Mouse (Mus musculus) layer of hippocampus, adult 8-10 months (tissue): ENCODE measurements around the gene Tnnc1. TPM values are rescaled to one million over a fixed set of nuclear protein-coding genes. Genes with fewer than 3 reads are reported as not detected.

ENCODE experiments used
- DNase-seq, 2 experiments: peaks; one replicate each; pipeline ENCODE4 v3.0.0; 2022; ENCODE audit warnings: low spot score in 2 of 2
- total RNA-seq, 4 experiments: library from RNA; stranded (reverse); gene quantifications; 2 replicates each; pipeline ENCODE4 v1.2.4; 2022

Tnnc1 gene
- 1 to 10 TPM; 2.3 to 3.7 (median 2.9) TPM for total RNA-seq

GRCm38 (mm10) chr14:31208084-31208483 is at the start of gene Tnnc1:
TSS of gene Tnnc1 (plus strand) at chr14:31208312.
- DNase-seq, result no peak

DNA sequence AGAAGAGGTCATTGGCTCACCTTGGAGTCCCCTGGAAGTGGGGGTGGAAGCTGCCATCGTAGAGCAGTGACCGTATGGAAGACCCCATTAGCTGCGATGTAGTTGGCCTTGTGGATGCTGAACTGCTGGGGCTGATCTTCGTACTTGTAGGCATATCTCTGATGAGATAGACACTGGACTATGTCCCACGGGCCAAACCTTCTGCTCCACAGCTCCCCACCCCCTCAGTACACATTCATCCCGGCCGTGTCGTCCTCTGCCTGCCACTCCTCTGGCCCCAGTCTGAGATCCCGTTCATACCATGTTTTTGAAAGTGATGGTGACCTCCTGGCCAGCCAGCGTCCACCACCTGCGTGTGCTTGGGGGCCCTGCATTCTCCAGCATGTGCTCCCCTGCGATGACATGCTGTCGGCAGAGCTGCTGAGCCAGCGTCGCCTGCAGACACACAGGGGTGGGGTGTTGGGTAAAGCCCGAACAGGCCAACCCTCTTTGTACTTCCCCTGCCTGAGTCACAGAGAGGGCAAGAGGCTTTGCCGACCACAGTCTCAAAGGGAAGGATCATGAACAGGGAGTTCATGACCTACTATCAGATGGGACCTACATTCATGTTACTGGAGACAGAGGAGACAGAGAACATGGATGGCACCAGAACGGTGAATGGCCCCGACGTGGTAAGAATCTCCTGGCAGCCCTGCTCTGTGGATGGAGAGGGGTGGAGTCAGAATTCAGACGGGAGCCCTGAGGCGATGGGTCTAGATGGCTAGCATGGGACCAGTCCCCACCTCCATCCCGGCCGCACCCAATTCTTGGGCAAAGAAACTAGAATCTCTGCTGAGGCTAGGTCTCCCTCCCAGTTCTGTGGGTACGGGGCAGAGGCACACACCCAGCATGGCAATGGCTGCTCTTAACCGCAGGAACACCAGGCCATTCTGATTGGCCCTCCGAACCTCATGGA is 47.6 kb upstream of the Tnnc1 start:
- DNase-seq, result no peak

DNA sequence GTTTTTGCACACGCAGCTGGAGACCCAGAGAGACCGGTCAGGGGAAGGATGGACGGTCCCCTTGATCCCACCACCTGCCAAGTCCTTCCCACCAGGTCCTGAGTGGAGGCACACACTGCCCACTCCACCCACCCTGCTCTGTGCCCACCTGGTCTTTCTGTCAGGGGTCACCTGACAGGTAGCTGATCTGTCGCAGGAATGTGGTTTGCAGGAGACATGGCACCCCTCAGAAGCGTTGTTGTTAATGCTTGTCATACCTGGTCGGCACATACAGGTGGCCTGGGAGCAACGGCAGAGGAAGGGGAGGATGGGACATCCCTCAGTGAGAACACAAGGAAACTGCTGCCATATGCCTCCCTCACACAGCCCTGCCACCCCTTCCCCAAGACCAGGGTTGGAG is 46.9 kb upstream of the Tnnc1 start:
- DNase-seq, result no peak

DNA sequence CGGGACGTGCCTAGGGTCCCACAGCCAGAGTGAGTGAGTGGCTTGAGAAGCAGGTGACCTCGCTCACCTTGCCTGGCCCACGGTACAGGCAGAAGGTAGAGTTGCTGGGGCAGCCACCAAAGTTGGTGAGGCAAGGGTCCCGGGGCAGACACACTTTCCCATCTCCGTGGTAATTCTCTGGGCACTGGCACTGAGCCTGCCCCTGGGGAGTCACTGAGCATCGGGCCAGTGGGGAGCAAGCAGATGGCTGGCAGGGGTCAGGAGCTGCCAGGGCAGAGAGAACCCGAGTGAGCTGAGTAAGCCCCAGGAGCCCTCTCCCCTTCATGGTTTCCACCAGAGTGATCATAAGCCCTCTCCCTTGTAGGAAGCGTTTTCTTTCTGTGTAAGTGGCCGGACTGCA is 46.5 kb upstream of the Tnnc1 start:
- DNase-seq, result no peak

DNA sequence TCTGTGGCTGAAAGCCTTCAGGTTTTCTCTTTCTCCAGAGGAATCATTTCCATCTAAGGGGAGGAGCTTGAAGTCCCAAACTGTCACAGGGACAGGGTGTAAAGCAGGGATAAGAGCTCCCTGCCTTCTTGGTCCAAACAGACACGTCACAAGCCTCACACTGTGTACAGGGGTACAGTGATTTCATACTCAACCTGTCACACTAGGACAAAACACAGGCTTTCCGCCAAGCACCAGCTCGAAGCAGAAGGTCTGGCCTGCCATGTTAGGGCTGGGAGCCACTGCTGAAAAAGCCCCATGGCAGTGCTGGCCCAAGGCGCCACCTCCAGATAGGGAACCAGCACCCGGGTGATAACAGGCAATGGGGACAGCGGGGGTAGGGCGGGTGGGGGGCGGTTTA is 44.0 kb upstream of the Tnnc1 start:
- DNase-seq, result no peak

DNA sequence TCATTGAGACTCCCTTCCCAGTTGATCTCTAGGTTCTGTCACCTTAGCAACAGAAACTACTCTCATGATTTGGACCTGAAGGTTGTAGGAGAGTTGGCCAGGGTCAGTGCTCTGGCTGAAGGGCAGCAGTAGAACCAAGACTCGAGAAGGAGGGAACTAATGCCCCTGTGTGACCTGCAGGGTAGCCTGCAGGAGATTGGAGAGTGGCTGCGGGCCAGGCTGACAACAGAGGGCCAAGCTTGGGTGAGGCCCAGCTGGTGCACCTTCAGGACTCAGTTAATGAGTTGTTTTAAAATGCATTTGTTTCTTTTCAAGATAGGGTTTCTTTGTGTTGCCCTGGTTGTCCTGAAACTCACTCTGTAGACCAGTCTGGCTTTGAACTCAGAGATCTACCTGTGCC is 43.1 kb upstream of the Tnnc1 start:
- DNase-seq, result no peak

DNA sequence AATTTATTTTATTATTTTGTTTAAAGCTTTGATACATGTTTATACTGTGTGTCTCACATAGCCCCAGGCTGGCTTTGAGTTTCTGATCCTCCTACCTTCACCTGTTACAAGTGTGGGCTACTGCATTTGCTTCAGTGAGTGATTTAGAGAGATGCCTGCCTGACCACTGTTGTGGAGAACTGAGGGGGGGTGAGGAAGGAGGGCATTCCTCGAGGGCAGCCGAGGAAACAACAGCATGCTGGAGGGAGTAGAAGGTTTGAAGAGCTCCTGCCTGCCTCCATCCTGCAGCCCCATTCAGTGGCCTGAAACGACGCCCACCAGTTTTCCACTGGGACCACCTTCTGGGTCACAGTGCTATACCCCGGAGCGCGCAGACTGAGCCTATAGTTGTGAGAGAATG is 42.7 kb upstream of the Tnnc1 start:
- no peak for DNase-seq

- DNase-seq, result no peak
These were observed 42.0 kb upstream of the Tnnc1 start for GRCm38 (mm10) chr14:31165991-31166630.

GRCm38 (mm10) chr14:31166827-31167226 is 41.3 kb upstream of the Tnnc1 start:
- DNase-seq, result no peak

DNA sequence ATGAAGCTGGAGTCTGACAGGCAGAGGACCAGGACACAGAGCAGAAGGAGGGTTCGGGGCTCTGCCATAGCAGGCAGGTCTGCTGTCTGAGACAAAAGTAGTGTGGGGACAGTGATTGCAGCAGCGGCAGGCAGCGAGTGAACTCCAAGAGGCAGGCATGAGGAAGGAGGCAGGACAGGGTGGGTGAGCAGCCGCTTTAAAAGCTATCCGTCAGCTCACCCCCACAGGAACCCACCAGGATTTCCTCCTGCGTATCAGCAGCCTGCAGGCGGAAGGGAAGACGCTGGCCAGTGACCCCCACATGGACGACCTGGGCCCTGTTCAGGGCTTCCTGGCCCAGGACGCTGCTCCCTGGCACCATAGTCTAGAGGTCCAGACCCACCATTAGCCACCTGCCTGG is 39.7 kb upstream of the Tnnc1 start, which contains the start of gene Stab1:
Gene Stab1 (minus strand): TSS at position 217 of the 400 bp plus-strand sequence.
- no peak for DNase-seq

DNA sequence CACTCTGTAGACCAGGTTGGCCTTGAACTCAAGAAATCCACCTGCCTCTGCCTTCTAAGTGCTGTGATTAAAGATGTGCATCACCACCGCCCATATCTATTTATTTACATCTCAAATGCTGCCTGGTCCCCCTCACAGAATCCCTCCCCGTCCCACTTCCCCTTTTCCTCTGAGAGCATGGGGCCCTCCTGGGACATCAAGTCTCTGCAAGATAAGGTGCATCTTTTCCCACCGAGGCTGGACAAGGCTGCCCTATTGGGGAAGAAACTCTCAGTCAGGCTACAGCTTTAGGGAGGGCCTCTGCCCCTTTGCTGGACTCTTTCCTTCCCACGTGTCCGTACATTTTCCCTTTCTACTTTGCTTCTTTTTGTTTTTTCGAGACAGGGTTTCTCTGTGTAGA is 38.6 kb upstream of the Tnnc1 start:
- DNase-seq, result no peak

GRCm38 (mm10) chr14:31170963-31171362 is 37.1 kb upstream of the Tnnc1 start:
- no peak for DNase-seq

DNA sequence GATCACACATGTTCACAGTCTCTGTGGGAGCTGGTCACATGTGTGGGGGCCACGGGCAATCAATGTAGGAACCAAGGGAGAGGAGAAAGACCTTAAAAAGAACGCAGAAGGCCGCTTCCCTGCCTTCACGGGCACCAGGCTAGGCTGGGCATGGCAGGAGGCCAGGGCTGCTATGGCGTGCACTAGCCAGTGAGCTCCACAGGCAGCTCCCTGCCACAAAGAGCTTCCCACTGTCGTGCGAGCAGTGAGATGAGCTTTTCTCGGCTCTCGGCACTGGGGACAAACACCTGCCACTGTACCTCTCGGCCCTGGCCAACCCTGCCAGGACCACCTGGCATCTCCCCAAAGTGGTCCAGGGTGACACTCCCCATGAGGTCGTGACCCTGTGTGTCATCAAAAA is 36.7 kb upstream of the Tnnc1 start:
- DNase-seq, result no peak

GRCm38 (mm10) chr14:31171821-31172220 is 36.3 kb upstream of the Tnnc1 start:
- no peak for DNase-seq

- DNase-seq, result no peak
These were observed 35.2 kb upstream of the Tnnc1 start for GRCm38 (mm10) chr14:31172781-31173455.

DNA sequence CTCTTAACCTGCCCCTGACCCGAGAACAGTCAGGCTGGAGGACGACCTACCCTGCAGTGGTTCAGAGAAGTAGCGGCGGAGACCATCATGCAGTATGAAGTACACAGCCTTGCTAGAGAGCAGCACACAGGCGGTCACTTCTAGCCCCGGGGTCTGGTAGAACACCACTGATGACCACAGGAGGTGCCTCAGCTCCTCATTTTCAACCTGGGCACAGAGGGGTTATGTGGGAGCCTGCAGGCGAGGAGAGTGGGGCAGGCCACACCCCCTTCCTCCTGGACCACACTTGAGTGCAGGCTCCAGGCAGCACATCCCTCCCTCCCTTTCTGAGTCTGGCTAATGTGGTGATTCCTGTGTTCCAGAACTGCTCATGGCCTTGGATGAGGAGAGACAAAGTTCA is 34.6 kb upstream of the Tnnc1 start:
- no peak for DNase-seq

- no peak for DNase-seq
These were observed 30.8 kb upstream of the Tnnc1 start for GRCm38 (mm10) chr14:31177287-31177686.

GRCm38 (mm10) chr14:31177715-31178114 is 30.4 kb upstream of the Tnnc1 start:
- DNase-seq, result no peak

GRCm38 (mm10) chr14:31179677-31180365 is 28.3 kb upstream of the Tnnc1 start:
- no peak for DNase-seq

DNA sequence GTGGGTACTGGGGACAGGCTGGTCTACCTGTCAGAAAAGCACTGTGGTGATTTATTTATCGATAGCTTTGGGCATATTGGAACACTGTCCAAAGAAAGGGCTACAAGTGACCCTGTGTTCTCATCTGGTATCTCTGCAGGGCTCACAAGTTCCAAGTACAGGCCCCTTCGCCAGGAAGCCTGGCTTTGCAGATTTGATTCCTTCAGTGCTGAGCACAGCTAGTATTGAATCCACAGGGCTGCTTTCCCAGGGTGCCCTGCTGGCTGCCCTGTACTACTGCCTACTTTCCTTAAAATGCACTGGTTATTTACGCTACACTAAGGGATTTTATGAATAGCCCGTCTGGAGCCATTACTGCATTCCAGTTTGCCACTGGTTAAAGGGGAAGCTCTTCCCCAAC is 26.6 kb upstream of the Tnnc1 start:
- DNase-seq, result no peak

DNA sequence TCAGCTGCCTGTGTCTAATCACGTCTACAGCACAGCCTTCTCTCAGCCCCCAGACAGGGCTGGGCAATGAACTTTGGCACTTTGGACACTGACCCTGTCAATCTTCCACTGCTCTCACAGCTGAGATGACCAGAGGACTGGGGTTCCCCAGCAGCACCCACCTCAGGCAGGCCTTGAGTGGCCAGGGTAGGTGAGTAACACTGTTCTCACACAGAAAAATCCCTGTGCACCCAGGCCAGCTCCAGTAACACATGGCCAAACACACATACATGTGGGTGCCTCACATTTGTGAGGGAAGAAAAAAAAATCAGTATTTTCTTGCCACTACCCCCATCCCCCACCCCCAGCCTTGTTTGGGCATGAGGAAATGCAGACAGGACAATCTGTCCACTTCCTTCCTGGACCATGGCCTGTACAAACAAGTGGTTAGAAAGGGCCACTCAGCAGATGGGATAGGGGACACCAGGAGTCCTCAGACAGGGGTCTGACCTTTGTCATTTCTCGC is 25.3 kb upstream of the Tnnc1 start:
- no peak for DNase-seq
